Mouse (Mus musculus) heart, embryonic 11.5 days (tissue): ENCODE measurements at regions not wholly inside any gene's neighbourhood (a gene's known extent, or its start where the extent isn't known, plus 50 kb on each side); places are given as distances from the start of the nearest gene placed in this dataset.

Experiments
- ATAC-seq: fragments of 200-750 bp; cut with Nextera tagmentation; replicated peaks from 2 replicates; pipeline ENCODE4 v1.8.0; 2017; ENCODE audit warnings: moderate library complexity; ENCODE audit not compliant: insufficient number of reproducible peaks, low FRiP score, low TSS enrichment
- H3K27ac ChIP-seq: fragments of 300-500 bp; sonication (generic); 2 replicates; pipeline ENCODE4 v1.5.1; 2014; ENCODE audit warnings: mild to moderate bottlenecking, low read depth, low read length
- H3K27me3 ChIP-seq: fragments of 300-500 bp; sonication (generic); 2 replicates; pipeline ENCODE4 v1.6.1; 2014; ENCODE audit warnings: mild to moderate bottlenecking, low read length, mixed read lengths; ENCODE audit not compliant: control insufficient read depth, insufficient read depth
- H3K36me3 ChIP-seq: fragments of 300-500 bp; sonication (generic); 2 replicates; pipeline ENCODE4 v1.6.1; 2014; ENCODE audit warnings: mild to moderate bottlenecking, low read length, moderate library complexity, mixed read lengths; ENCODE audit not compliant: control insufficient read depth, insufficient read depth
- H3K4me1 ChIP-seq: fragments of 300-500 bp; sonication (generic); 2 replicates; pipeline ENCODE4 v1.6.1; 2014; ENCODE audit warnings: low read length; ENCODE audit not compliant: control insufficient read depth, insufficient read depth
- H3K4me2 ChIP-seq: fragments of 300-500 bp; sonication (generic); 2 replicates; pipeline ENCODE4 v1.6.1; 2014; ENCODE audit warnings: mild to moderate bottlenecking, moderate library complexity
- H3K4me3 ChIP-seq: fragments of 300-500 bp; sonication (generic); 2 replicates; pipeline ENCODE4 v1.5.1; 2014; ENCODE audit warnings: low read depth, low read length
- H3K9ac ChIP-seq: fragments of 300-500 bp; sonication (generic); 2 replicates; pipeline ENCODE4 v1.6.1; 2014; ENCODE audit warnings: mild to moderate bottlenecking, low read depth, low read length, moderate library complexity
- H3K9me3 ChIP-seq: fragments of 300-500 bp; sonication (generic); replicated peaks from 2 replicates; pipeline ENCODE4 v1.6.1; 2016; ENCODE audit warnings: low read length; ENCODE audit not compliant: control insufficient read depth
- WGBS: fragments of 180-500 bp; shearing (Covaris S2); extraction: QIAGEN DNeasy Blood & Tissue Kit; methylation state at CpG from one replicate; pipeline ENCODE4 v1.1.7; 2014; ENCODE audit not compliant: insufficient replicate concordance; 5-methylcytosine and 5-hydroxymethylcytosine counted together

DNA sequence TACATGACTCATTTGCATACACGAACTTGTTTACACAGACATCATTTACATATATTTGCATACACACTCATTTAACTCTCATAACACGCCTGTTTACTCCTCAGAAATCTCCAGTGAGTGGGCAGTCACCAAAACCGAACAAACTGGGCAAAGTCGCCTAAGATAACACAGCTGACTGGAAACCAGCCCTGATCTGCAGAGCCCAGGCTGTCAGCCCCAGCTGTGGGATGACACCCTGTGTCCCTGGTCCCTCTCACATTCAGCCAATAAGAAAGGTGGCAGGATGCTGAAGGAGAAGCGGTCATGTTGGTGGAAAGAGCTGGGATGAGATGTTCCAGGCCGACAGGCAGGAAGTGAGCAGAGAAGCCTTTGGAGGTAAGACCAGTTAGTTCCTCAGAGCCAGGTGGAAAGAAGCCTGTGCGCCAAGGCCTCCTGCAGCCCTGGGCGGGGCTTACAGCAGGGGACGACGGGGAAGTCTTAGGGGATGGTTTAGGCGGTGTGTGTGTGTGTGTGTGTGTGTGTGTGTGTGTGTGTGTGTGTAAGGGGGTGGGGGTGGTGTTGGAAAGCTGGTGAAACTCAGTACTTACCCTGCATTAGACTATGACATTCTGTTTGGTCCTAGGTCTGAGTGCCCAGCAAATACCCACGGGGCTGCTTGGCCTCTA, 69.8 kb upstream of the Slc45a1 start:
- no peak for ATAC-seq
- no peak overlapping the region for H3K4me3 ChIP-seq
- H3K27ac ChIP-seq, result no peak overlapping the region
- H3K27me3 ChIP-seq, result no peaks in the 10 kb centered on the region
- WGBS, result 39% methylated on average over 12 of the region's 12 CpGs
- H3K9ac ChIP-seq, result no peak overlapping the region
- H3K36me3 ChIP-seq, result no peaks in the 10 kb centered on the region
- no peaks in the 10 kb centered on the region for H3K9me3 ChIP-seq
- H3K4me2 ChIP-seq, result no peak overlapping the region
- peaks cover 9% of the 10 kb centered on the region for H3K4me1 ChIP-seq

DNA sequence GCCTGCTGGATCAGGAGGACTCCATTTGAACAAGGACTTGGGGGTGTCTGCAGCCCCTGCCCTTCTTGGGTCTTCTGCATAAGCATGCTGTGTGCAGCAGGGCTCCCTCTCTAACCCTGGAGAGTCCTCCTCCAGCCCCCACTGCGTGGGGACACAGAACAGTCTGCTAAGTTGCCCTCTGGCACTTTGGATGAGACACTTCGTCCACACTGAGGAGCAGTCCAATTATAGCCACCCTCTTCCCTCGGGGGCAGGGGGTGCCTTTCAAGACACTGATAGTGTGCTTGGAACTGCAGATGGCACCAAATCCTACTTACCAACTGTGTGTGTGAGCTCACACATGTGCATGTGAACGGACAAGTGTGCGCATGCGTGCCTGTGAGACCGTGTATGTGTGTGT, 65.9 kb upstream of the Slc45a1 start:
- Histone ChIP-seq H3K27me3 (no peaks in the 10 kb centered on the region), H3K4me3 (no peak overlapping the region), H3K36me3 (no peaks in the 10 kb centered on the region), H3K27ac (no peak overlapping the region), H3K9me3 (no peaks in the 10 kb centered on the region), H3K4me1 (peaks cover 9% of the 10 kb centered on the region), H3K9ac (no peak overlapping the region), H3K4me2 (no peak overlapping the region)
- no peak for ATAC-seq
- 70% methylated on average over 7 of the region's 7 CpGs for WGBS

GRCm38 (mm10) chr4:150715051-150715450, 63.1 kb upstream of the Slc45a1 start:
- H3K9me3 ChIP-seq, result no peaks in the 10 kb centered on the region
- no peak overlapping the region for H3K4me2 ChIP-seq
- H3K4me1 ChIP-seq, result peaks cover 8% of the 10 kb centered on the region
- no peaks in the 10 kb centered on the region for H3K27me3 ChIP-seq
- ATAC-seq, result no peak
- 89% methylated on average over 2 of the region's 2 CpGs for WGBS
- H3K4me3 ChIP-seq, result no peak overlapping the region
- no peak overlapping the region for H3K9ac ChIP-seq
- no peaks in the 10 kb centered on the region for H3K36me3 ChIP-seq
- no peak overlapping the region for H3K27ac ChIP-seq

DNA sequence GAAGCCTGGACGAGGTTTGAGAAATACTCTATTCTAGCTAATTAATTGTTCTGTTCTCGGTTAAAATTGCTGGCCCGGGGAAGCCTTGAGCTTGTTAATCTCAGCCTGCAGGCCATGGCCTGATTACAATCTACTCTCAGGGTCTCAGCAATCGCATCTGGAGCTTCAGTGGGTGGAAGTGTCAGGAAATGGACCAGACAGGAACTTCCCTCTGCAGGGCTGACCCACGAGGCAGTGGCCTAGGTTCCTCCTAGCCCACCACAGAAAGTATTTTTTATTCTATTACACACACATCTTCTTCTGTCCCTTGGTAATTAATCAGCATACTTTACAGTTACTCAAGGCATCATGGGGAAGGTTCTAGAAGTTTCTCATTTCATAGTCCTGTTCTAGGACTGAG, 61.3 kb upstream of the Slc45a1 start:
- peaks cover 16% of the 10 kb centered on the region for H3K4me1 ChIP-seq
- no peak overlapping the region for H3K4me3 ChIP-seq
- no peak overlapping the region for H3K27ac ChIP-seq
- no peak overlapping the region for H3K9ac ChIP-seq
- no peaks in the 10 kb centered on the region for H3K27me3 ChIP-seq
- no peak overlapping the region for H3K4me2 ChIP-seq
- H3K9me3 ChIP-seq, result no peaks in the 10 kb centered on the region
- no peaks in the 10 kb centered on the region for H3K36me3 ChIP-seq
- WGBS, result 35% methylated on average over 5 of the region's 5 CpGs
- no peak for ATAC-seq

- 58% methylated on average over 10 of the region's 10 CpGs for WGBS
- H3K27ac ChIP-seq, result no peak overlapping the region
- H3K9ac ChIP-seq, result no peak overlapping the region
- peaks cover 13% of the 10 kb centered on the region for H3K4me1 ChIP-seq
- H3K27me3 ChIP-seq, result no peaks in the 10 kb centered on the region
- H3K36me3 ChIP-seq, result no peaks in the 10 kb centered on the region
- H3K9me3 ChIP-seq, result no peaks in the 10 kb centered on the region
- no peak for ATAC-seq
- H3K4me2 ChIP-seq, result no peak overlapping the region
- no peak overlapping the region for H3K4me3 ChIP-seq
These were observed 60.9 kb upstream of the Slc45a1 start for GRCm38 (mm10) chr4:150712856-150713255.

- 90% methylated on average over 6 of the region's 6 CpGs for WGBS
- Histone ChIP-seq H3K36me3 (no peaks in the 10 kb centered on the region), H3K4me2 (no peak overlapping the region), H3K4me3 (no peak overlapping the region), H3K9me3 (no peaks in the 10 kb centered on the region), H3K4me1 (peaks cover 17% of the 10 kb centered on the region), H3K27me3 (no peaks in the 10 kb centered on the region), H3K9ac (no peak overlapping the region), H3K27ac (no peak overlapping the region)
- ATAC-seq, result no peak
These were observed 59.7 kb upstream of the Slc45a1 start for GRCm38 (mm10) chr4:150711646-150712045.

GRCm38 (mm10) chr4:150709391-150710130, 57.6 kb upstream of the Slc45a1 start:
- 41% methylated on average over 11 of the region's 11 CpGs for WGBS
- Histone ChIP-seq H3K27me3 (no peaks in the 10 kb centered on the region), H3K4me3 (no peak overlapping the region), H3K27ac (no peak overlapping the region), H3K4me2 (no peak overlapping the region), H3K9me3 (no peaks in the 10 kb centered on the region), H3K9ac (no peak overlapping the region), H3K36me3 (no peaks in the 10 kb centered on the region), H3K4me1 (peaks cover 17% of the 10 kb centered on the region)
- no peak for ATAC-seq

DNA sequence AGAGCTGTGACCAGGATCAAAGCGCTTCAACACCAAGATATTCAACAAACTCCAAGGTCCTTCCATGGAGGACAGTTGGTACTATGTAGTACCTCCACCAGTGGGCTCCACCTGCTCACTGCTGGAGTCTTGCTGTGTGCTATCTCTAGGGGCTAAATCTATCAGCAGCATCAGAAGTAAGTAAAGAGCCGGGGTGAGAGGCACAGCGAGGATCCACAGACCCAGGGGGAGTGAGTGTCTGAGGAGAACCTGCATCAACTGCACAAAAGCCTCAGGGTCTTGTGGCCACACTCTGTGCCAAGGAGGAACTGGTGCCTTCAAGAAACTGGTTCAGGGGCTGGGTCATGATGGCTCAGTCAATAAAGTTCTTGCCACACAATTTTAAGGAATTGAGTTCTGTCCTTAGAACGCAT, 56.6 kb upstream of the Slc45a1 start:
- Histone ChIP-seq H3K27me3 (no peaks in the 10 kb centered on the region), H3K9ac (no peak overlapping the region), H3K4me2 (no peak overlapping the region), H3K27ac (no peak overlapping the region), H3K36me3 (no peaks in the 10 kb centered on the region), H3K9me3 (0 out of 2 replicates have a peak, but pooled peaks cover 3% of the 10 kb centered on the region), H3K4me1 (peaks cover 17% of the 10 kb centered on the region), H3K4me3 (no peak overlapping the region)
- 60% methylated on average over 4 of the region's 4 CpGs for WGBS
- no peak for ATAC-seq
